Mouse (Mus musculus): ENCODE results near the gene Hbb-y. TPM values are rescaled to one million over a fixed set of nuclear protein-coding genes. Genes with fewer than 3 reads are reported as not detected.

Hbb-y gene
- polyA plus RNA-seq, 1 experiment: 0.26 TPM

- Histone ChIP-seq H3K27me3 (ENCODE audit: control insufficient read depth, insufficient read depth, low read length) (no peaks in the 10 kb centered on the region), H3K27ac (ENCODE audit: control insufficient read depth, insufficient read depth, low read depth, low read length) (no peak overlapping the region), H3K4me1 (ENCODE audit: control insufficient read depth, insufficient read depth, low read length) (no peaks in the 10 kb centered on the region), H3K4me3 (ENCODE audit: control insufficient read depth, low read depth, low read length) (no peak overlapping the region), H3K36me3 (ENCODE audit: control insufficient read depth, insufficient read depth, low read length) (no peaks in the 10 kb centered on the region)
- TF ChIP-seq CTCF (IDR thresholded peaks at IDR 0.05; ENCODE audit: control insufficient read depth, insufficient read depth, insufficient replicate concordance, low read depth, low read length) (peak; percentile 15; the same call in 1 of the 2 replicates), POLR2A (IDR thresholded peaks at IDR 0.05; ENCODE audit: control insufficient read depth, low read depth, low read length) (no peak)
Observed at GRCm38 (mm10) chr7:103806856-103807255, 46.2 kb downstream of the Hbb-y start.

Other genes starting within 250 kb of the Hbb-y start
- gene Olfr620, start 240.7 kb downstream of the Hbb-y start, polyA plus RNA-seq (2012; rRNA removed): not detected in 2 replicates
- not detected in 2 replicates for gene Olfr622, start 210.5 kb downstream of the Hbb-y start, polyA plus RNA-seq (2012; rRNA removed)
- gene Olfr623, start 189.5 kb downstream of the Hbb-y start, polyA plus RNA-seq (2012; rRNA removed): not detected in 2 replicates
- 0.02 TPM in 1 of 2 replicates, not detected in the other for gene Olfr624, start 182.0 kb downstream of the Hbb-y start, polyA plus RNA-seq (2012; rRNA removed)
- not detected in 2 replicates for gene Olfr625-ps1, start 170.5 kb downstream of the Hbb-y start, polyA plus RNA-seq (2012; rRNA removed)
- not detected in 2 replicates for gene Olfr243, start 138.5 kb downstream of the Hbb-y start, polyA plus RNA-seq (2012; rRNA removed)
- gene Olfr628, start 122.8 kb downstream of the Hbb-y start, polyA plus RNA-seq (2012; rRNA removed): not detected in 2 replicates
- gene Olfr629, start 108.3 kb downstream of the Hbb-y start, polyA plus RNA-seq (2012; rRNA removed): not detected in 2 replicates
- gene Olfr630, start 95.9 kb downstream of the Hbb-y start, polyA plus RNA-seq (2012; rRNA removed): not detected in 2 replicates
- not detected in 2 replicates for gene Olfr69, start 81.6 kb downstream of the Hbb-y start, polyA plus RNA-seq (2012; rRNA removed)
- gene Olfr68, start 73.5 kb downstream of the Hbb-y start, polyA plus RNA-seq (2012; rRNA removed): not detected in 2 replicates
- not detected in 2 replicates for gene Olfr67, start 61.4 kb downstream of the Hbb-y start, polyA plus RNA-seq (2012; rRNA removed)
- 8.1 and 11.1 TPM in 2 replicates for gene Hbb-bt, start 39.2 kb downstream of the Hbb-y start, polyA plus RNA-seq (2012; rRNA removed)
- 78.9 and 88.8 TPM in 2 replicates for gene Hbb-bs, start 25.1 kb downstream of the Hbb-y start, polyA plus RNA-seq (2012; rRNA removed)
- gene Hbb-bh2, start 12.7 kb downstream of the Hbb-y start, polyA plus RNA-seq (2012; rRNA removed): not detected in 2 replicates
- not detected in 2 replicates for gene Hbb-bh1, start 10.1 kb downstream of the Hbb-y start, polyA plus RNA-seq (2012; rRNA removed)
- gene Olfr66, start 33.0 kb upstream of the Hbb-y start, polyA plus RNA-seq (2012; rRNA removed): not detected in 2 replicates
- not detected in 2 replicates for gene Olfr64, start 41.3 kb upstream of the Hbb-y start, polyA plus RNA-seq (2012; rRNA removed)
- not detected in 2 replicates for gene Olfr65, start 50.3 kb upstream of the Hbb-y start, polyA plus RNA-seq (2012; rRNA removed)
- gene Olfr631, start 75.6 kb upstream of the Hbb-y start, polyA plus RNA-seq (2012; rRNA removed): not detected in 2 replicates
- not detected in 2 replicates for gene Olfr632, start 81.1 kb upstream of the Hbb-y start, polyA plus RNA-seq (2012; rRNA removed)
- gene Olfr633, start 91.2 kb upstream of the Hbb-y start, polyA plus RNA-seq (2012; rRNA removed): not detected in 2 replicates
- gene Olfr635, start 117.9 kb upstream of the Hbb-y start, polyA plus RNA-seq (2012; rRNA removed): not detected in 2 replicates
- not detected in 2 replicates for gene Olfr638, start 145.5 kb upstream of the Hbb-y start, polyA plus RNA-seq (2012; rRNA removed)
- gene Olfr639, start 164.1 kb upstream of the Hbb-y start, polyA plus RNA-seq (2012; rRNA removed): not detected in 2 replicates
- gene Olfr640, start 172.4 kb upstream of the Hbb-y start, polyA plus RNA-seq (2012; rRNA removed): 0.07 TPM in 1 of 2 replicates, not detected in the other
- gene Olfr641, start 182.2 kb upstream of the Hbb-y start, polyA plus RNA-seq (2012; rRNA removed): 0.15 TPM in 1 of 2 replicates, not detected in the other
- 0.53 TPM in 1 of 2 replicates, not detected in the other for gene Olfr642, start 199.4 kb upstream of the Hbb-y start, polyA plus RNA-seq (2012; rRNA removed)
- 0.80 and 0.89 TPM in 2 replicates for gene 4930516K23Rik, start 208.2 kb upstream of the Hbb-y start, polyA plus RNA-seq (2012; rRNA removed)
- gene Olfr644, start 218.7 kb upstream of the Hbb-y start, polyA plus RNA-seq (2012; rRNA removed): 0.12 TPM in 1 of 2 replicates, not detected in the other
- 0.02 TPM in 1 of 2 replicates, not detected in the other for gene Olfr645, start 232.2 kb upstream of the Hbb-y start, polyA plus RNA-seq (2012; rRNA removed)

Measured in testis, adult 2 months (tissue).